ENCODE assay signal across 13 mouse cellular contexts in genomic region chr1:181228591-181228990, GRCm38 (mm10).
"Had no signal": no experiment of that assay in that cellular context is flagged by ENCODE, and none has a peak within 500 bp of the region (broad histone marks: within the 10 kb centered on the region; RNA-seq: fewer than 3 reads in every experiment).

No protein-coding gene starts in this region.

- H3K4me3 ChIP-seq: layer of hippocampus, adult 2 months; limb, embryonic 13.5 days; megakaryocyte, embryonic 14.5 days had no signal

- DNase-seq: kidney, adult 11 months; kidney, adult 9 months; kidney, postnatal 10 days; left cerebral cortex, postnatal 4 days; lung, embryonic 14.5 days; lung, postnatal 10 days; lung, postnatal 4 days had no signal

- H3K36me3 ChIP-seq: limb, embryonic 13.5 days had no signal

- H3K27ac ChIP-seq: layer of hippocampus, adult 2 months; limb, embryonic 13.5 days; liver, embryonic 14.5 days had no signal

- H3K9ac ChIP-seq: limb, embryonic 13.5 days; liver, embryonic 14.5 days; lung, embryonic 14.5 days had no signal

- H3K4me2 ChIP-seq: limb, embryonic 13.5 days; lung, embryonic 14.5 days; midbrain, embryonic 11.5 days had no signal

- H3K27me3 ChIP-seq: limb, embryonic 13.5 days; megakaryocyte, embryonic 14.5 days had no signal

- ATAC-seq: midbrain, embryonic 16.5 days had no signal

- H3K9me3 ChIP-seq: limb, embryonic 13.5 days; megakaryocyte, embryonic 14.5 days had no signal
